Mouse (Mus musculus) bone marrow macrophage, adult 2 months (primary cell): ENCODE measurements at regions not wholly inside any gene's neighbourhood (a gene's known extent, or its start where the extent isn't known, plus 50 kb on each side); places are given as distances from the start of the nearest gene placed in this dataset.

Experiments
- H3K27ac ChIP-seq: 2 replicates; pipeline ENCODE4 v1.5.1; 2012; ENCODE audit warnings: low read depth, low read length; ENCODE audit not compliant: insufficient read depth
- H3K4me1 ChIP-seq: 2 replicates; pipeline ENCODE4 v1.6.1; 2012; ENCODE audit warnings: low read length; ENCODE audit not compliant: control insufficient read depth, insufficient read depth
- H3K4me3 ChIP-seq: 2 replicates; pipeline ENCODE4 v1.5.1; 2012; ENCODE audit warnings: mild to moderate bottlenecking, low read length, moderate library complexity; ENCODE audit not compliant: insufficient read depth
- CTCF ChIP-seq: IDR thresholded peaks from 2 replicates; pipeline ENCODE4 v1.5.1; 2012; ENCODE audit warnings: low read depth, mild to moderate bottlenecking, low read length, moderate library complexity
- POLR2A ChIP-seq: IDR thresholded peaks from 2 replicates; pipeline ENCODE4 v1.6.1; 2012; ENCODE audit warnings: mild to moderate bottlenecking, low read depth, low read length, borderline replicate concordance

DNA sequence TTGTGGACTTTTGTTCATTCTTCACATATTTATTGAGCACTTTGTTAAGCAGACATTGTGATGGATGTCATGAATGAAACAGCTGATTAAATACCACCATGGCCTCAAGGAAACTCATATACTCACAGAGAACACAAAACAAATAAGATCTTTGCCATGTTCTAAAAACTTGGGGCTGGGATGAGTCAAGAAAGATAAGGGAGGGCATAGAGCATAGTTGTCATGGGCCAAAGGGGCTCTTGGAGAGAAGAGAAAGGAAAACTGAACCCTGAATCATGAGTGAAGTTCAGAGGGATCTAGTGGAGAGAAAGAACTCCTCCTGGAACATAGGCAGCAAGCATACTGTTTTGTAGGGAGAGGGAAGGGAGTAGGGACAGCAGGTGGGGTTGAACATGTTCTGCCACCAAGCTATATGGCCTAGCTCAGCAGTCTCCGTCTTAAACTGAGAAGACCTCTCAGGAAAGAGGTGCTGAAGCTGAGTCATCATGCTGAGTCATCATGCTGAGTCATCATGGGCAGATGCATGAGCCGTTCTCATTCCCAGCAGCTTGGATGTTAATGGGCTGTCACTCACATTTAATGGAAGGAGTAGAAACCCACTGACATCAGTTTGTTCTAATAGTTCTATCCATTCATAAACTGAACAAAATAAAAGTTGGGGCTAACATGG lies 69.6 kb downstream of the Cetn3 start:
- TF ChIP-seq CTCF (no peak), POLR2A (no peak)
- H3K4me1 ChIP-seq: peaks cover 5% of the 10 kb centered on the region
- H3K4me3 ChIP-seq: no peak overlapping the region
- no peak overlapping the region for H3K27ac ChIP-seq

DNA sequence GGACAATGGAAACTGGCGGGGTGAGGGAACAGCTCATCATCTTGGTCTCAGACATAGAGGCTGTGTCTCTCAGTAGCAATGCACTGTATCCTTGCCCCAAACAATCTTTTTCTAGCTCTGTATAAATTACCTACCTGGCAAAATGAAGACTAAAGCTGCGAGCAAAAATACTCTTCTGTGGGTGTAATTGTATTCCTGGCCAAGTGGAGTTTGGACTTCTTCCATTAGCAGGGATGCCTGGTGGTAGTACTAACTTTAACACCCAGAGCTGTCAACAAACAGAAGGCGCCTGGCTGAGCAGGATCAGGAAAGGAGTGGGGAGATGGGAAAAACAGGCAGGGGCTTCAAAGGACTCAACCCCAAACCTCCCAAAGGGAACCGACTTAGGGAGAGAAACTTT lies 73.2 kb downstream of the Cetn3 start:
- TF ChIP-seq POLR2A (no peak), CTCF (no peak)
- Histone ChIP-seq H3K27ac (no peak overlapping the region), H3K4me1 (peaks cover 8% of the 10 kb centered on the region), H3K4me3 (no peak overlapping the region)

DNA sequence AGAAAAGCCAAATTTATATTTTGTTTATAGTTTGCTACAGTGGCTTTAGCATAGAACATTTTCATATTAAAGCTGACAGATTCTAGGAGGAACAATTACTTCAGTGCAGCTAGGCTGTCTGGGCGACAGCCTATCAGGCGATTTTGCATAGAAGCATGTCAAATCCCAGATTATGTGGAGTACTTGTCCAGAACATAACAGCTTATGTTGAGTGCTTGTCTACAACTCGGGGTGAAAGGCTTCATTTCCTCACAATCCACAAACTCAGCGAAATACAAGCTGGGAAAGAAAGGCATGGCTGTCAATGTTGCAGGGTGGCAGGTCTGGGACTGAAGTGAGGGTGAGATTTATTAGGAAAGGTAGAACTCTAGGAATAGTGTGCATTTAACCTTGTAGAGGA lies 77.8 kb downstream of the Cetn3 start:
- Histone ChIP-seq H3K27ac (no peak overlapping the region), H3K4me3 (no peak overlapping the region), H3K4me1 (peaks cover 9% of the 10 kb centered on the region)
- TF ChIP-seq POLR2A (no peak), CTCF (no peak)

DNA sequence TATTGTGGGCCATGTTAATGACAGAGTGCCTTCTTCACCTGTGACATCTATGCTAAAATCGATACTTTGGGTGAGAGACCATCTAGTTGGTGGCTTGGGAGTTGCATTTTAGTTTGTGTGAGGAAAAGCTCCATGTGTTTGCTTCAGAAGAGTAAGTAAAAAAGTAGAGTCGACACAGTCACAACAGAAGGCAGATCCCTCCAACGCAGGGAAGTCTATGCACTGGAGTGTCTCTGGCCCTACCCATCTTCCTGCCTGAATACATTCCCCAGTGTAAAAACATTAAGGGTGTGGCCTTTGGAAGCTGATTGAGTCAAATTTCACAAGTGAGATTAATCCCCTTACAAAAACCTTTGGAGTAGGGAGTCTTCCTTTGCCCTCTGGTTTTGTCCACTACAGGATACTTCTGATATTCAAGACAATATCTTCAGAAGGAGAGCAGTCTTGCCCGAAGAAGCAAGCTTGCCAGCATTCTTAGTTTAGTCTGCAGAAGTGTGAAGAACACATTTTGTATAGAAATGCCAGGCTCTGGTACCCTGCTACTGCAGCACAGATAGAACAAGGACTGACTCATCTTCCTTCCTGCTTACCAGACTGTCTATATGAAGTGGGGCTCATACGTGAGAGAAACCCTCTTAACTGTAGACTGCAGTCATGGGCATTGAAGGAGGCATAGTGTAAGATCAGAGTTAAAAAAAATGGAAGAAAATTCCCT lies 79.2 kb downstream of the Cetn3 start:
- no peak overlapping the region for H3K27ac ChIP-seq
- no peak for TF ChIP-seq POLR2A
- no peak for TF ChIP-seq CTCF
- no peak overlapping the region for H3K4me3 ChIP-seq
- peaks cover 9% of the 10 kb centered on the region for H3K4me1 ChIP-seq

GRCm38 (mm10) chr13:81871226-81871625 lies 88.3 kb downstream of the Cetn3 start:
- TF ChIP-seq CTCF: no peak
- no peak for TF ChIP-seq POLR2A
- H3K4me3 ChIP-seq: no peak overlapping the region

DNA sequence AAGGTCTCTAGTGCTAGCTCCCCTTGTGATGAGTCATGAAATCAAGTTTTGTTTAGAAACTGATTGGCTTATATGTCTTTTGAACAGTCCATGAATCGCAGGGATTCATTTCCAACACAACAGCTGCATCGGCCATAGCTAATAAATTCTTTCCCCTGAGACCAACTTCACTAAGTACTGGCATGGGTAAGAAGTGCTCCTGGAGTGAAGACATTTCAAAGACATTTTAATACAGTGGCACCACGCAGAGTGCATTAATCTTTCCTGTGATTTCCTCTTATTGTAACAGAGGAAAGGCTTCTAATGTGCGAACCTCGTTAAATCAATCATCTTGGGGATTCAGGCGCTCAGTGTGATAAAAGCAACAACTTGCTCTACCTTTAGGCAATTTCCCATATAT lies 103.0 kb downstream of the Cetn3 start:
- H3K4me1 ChIP-seq: no peaks in the 10 kb centered on the region
- H3K4me3 ChIP-seq: no peak overlapping the region
- H3K27ac ChIP-seq: no peak overlapping the region
- TF ChIP-seq POLR2A: no peak
- no peak for TF ChIP-seq CTCF

More at GRCm38 (mm10) chr13:81871226-81871625, 88.3 kb downstream of the Cetn3 start:
- no peaks in the 10 kb centered on the region for H3K4me1 ChIP-seq
- no peak overlapping the region for H3K27ac ChIP-seq

- no peak for TF ChIP-seq POLR2A
- no peak for TF ChIP-seq CTCF
- Histone ChIP-seq H3K4me1 (no peaks in the 10 kb centered on the region), H3K27ac (no peak overlapping the region), H3K4me3 (no peak overlapping the region)
These were observed 147.4 kb downstream of the Cetn3 start for GRCm38 (mm10) chr13:81930266-81930665.

DNA sequence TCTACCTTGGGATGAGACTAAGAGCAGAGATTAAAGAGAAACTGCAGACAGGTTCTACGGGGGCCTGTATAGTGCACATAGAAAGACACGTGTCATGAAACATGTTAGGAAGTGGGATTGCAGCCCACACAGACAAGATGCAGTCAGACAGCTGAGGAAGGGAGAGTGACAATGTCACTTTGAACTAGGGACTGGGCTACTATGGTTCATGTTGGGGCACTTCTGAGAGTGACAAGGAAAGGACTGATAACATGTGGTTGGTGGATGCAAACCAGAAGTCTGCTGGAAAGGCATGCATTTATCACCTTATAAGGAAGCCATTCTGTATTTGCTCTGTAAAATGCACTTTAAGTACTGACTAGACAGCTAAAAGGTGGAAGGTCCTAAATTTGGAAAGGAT lies 148.3 kb downstream of the Cetn3 start:
- no peaks in the 10 kb centered on the region for H3K4me1 ChIP-seq
- H3K4me3 ChIP-seq: no peak overlapping the region
- no peak overlapping the region for H3K27ac ChIP-seq
- TF ChIP-seq POLR2A (no peak), CTCF (no peak)

DNA sequence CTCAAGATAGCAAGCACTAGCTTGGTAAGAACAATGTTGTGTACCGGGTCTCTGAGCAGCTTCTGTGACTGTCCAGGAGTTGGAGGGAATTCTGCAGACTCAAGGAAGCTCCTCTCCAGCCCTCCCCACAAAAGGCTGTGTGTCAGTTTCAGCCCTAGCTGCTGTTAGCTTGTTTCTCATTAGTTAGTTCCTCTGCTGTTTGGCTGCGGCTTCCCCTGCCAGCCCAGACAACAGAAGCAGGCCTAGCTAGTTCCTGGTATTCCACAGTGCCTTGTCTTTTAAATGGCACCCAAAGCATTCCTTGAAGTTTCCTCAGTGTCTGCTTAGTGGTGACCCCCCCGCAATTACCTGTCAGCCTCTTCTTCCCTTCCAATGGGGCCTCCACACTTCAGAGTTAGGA lies 154.2 kb downstream of the Cetn3 start:
- TF ChIP-seq POLR2A (no peak), CTCF (no peak)
- Histone ChIP-seq H3K4me3 (no peak overlapping the region), H3K27ac (no peak overlapping the region), H3K4me1 (no peaks in the 10 kb centered on the region)

DNA sequence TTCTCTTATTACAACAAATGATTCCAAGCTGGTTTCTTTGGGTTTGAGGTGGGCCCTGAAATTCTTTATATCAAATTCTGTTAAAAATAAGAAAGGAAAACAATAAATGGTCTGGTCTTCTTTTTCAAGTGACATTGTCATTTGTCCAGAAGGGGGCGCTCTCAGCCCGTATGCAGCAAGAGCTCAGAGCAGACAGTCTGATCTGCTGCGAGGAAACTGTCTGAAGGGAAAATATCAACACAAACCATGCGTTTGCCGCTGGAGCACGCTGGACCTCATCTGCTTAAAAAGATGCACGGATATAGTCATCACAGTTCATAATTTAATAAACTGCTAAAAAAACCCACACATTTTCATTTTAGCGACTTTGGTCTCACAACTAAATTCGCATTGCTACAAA lies 161.2 kb downstream of the Cetn3 start:
- TF ChIP-seq POLR2A (no peak), CTCF (peak; percentile 93)
- H3K4me3 ChIP-seq: peak overlapping the region; percentile 19; the same call in 1 of the 2 replicates
- H3K27ac ChIP-seq: no peak overlapping the region

DNA sequence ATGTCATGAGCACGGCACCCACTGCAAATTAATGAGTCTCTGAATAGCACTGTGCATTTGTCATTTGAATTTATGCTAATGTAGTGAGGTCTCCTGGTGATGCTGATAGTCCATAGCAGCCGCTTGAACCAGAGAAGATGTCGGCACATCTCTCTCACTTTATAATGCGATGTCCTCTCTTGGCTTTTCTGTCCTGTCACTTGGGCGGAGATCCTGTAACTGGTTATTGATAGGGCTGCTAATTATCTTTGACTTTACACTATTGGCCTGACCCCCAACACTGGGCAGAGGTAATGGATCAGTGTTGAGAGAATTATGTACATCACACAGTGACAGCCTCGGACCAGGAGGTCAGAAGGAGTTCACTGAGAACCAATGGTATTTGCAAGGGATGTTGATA lies 161.6 kb downstream of the Cetn3 start:
- H3K4me1 ChIP-seq: no peaks in the 10 kb centered on the region
- no peak overlapping the region for H3K27ac ChIP-seq
- H3K4me3 ChIP-seq: peak overlapping the region; percentile 19; the same call in 1 of the 2 replicates
- no peak for TF ChIP-seq POLR2A
- no peak for TF ChIP-seq CTCF

More for the DNA sequence above, 161.2 kb downstream of the Cetn3 start:
- no peaks in the 10 kb centered on the region for H3K4me1 ChIP-seq
